Mouse (Mus musculus) brown adipose tissue, adult 24 weeks (tissue): ENCODE results near the gene Icos. TPM values are rescaled to one million over a fixed set of nuclear protein-coding genes. Genes with fewer than 3 reads are reported as not detected.

Source experiments
- H3K27ac ChIP-seq: fragments of 200-500 bp; replicated peaks from 2 replicates; pipeline ENCODE4 v1.5.1; 2012; ENCODE audit warnings: low read depth, mild to moderate bottlenecking, low read length
- H3K4me1 ChIP-seq: fragments of 200-500 bp; 2 replicates; pipeline ENCODE4 v1.6.1; 2012; ENCODE audit warnings: low read length, mixed read lengths; ENCODE audit not compliant: control insufficient read depth, insufficient read depth, insufficient read length
- H3K4me3 ChIP-seq: fragments of 200-500 bp; 2 replicates; pipeline ENCODE4 v1.5.1; 2012; ENCODE audit warnings: low read depth, mild to moderate bottlenecking, low read length, moderate library complexity; ENCODE audit not compliant: insufficient read depth
- polyA plus RNA-seq: library from polyadenylated mRNA; stranded (reverse); fragments of >200 nt; gene quantifications from 2 replicates; pipeline ENCODE4 v1.2.4, GENCODE M21; 2012; ENCODE audit not compliant: missing spikeins, insufficient read depth, insufficient read length

The Icos gene
- polyA plus RNA-seq, 1 experiment = not detected

DNA sequence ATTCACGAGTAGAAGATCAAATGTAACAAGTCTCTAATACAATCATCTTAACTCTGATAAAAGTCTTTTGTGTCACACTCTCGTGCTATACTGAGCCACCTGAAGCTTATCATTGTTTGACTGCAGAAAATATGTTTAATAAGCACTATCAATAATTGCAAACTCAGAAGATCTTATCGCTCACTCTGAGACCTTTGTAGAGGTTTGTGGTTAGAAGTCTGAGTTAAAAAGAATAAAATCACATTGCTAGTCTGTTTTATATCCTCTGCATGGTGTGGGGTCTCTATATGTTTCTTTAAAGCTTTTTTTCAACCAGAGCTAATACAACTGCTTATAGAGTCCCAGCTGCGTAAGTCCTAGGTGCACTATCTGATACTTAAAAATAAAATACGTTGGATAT, 8.4 kb downstream of the Icos start:
- Histone ChIP-seq H3K27ac (no peak overlapping the region), H3K4me3 (no peak overlapping the region), H3K4me1 (no peaks in the 10 kb centered on the region)

DNA sequence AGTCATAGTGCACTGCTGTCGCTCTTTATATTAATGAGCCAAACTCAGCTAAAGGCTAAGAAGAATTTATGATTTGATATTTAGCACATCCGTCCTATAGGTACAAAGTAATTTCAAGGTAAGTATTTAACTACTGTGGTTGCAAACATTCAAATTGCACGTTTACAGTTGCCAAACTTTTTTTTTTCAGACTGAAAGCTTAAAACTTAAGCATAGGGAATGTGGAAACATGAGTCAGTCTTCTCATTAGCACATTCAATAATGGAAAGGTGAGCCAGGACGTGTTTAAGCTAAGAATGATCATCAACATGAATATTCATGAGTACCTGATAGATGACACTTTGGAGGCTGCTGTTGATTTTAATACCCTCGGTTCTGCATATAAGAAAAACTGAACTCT, 11.4 kb downstream of the Icos start:
- H3K4me1 ChIP-seq = no peaks in the 10 kb centered on the region
- no peak overlapping the region for H3K4me3 ChIP-seq
- H3K27ac ChIP-seq = no peak overlapping the region

DNA sequence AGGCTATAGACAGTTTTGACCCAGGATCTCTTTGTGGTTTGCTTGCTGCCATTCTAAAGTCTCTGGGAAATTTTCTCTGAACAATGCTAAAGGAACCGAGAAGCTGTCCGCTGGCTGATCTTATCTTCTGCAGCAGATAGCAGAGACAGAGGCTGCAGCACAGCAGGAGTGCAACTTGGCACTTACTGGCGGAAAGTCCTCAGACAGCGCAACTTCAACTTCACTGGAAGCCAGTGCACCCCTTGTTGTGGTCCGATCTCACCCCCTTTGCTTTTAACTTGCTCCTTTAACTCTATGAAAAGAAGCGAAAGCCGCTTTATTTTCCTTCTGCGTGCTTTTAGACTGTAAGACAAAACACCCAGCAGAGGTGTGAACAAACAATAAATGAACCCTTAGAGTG, 12.6 kb downstream of the Icos start:
- no peaks in the 10 kb centered on the region for H3K4me1 ChIP-seq
- no peak overlapping the region for H3K27ac ChIP-seq
- no peak overlapping the region for H3K4me3 ChIP-seq

DNA sequence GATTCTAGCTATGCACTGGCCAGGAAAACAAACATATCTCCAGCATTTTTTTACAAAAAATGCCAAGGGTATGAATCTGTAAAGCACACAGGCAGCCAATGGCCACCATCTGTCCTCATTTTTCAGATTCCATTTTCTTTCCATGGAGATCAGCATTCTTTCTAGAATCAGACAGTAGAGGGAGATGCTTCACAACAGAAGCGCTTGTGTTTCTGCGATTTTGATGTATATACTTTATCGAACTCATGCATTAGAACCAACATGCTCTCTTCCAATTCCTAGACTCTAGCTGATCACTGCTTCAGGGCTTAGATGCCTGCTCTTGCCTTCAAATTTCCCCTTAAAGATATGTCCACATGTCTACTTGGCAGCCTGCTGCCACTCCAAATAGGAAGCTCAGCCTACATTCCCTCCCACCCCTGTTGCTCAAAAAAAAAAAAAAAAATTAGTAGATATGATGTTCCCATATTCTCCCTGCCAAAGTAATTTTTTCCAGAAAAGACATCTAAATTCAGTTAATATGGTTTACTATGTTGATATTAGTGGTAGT, 20.4 kb downstream of the Icos start:
- Histone ChIP-seq H3K27ac (no peak overlapping the region), H3K4me1 (no peaks in the 10 kb centered on the region), H3K4me3 (no peak overlapping the region)

DNA sequence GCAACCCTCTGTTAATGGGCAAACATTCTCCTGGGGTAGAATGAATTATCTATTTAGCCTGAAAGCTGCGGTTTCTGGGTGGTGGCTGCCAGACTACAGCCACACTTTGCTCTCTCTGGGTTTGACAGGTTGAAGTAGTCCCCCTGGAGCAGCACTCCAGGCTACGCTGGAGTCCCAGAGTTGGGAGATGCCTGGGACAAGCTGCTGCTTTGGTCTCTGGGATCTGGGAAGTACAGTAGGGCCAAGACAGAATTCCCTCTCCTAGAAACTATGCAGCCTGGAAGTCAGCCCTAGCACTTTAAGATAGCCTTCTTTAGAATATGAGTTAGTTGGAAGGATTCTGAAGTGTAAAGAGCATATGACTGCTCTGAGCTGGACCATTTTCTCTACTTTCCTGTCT, 21.0 kb downstream of the Icos start:
- H3K27ac ChIP-seq = no peak overlapping the region
- no peaks in the 10 kb centered on the region for H3K4me1 ChIP-seq
- H3K4me3 ChIP-seq = no peak overlapping the region

DNA sequence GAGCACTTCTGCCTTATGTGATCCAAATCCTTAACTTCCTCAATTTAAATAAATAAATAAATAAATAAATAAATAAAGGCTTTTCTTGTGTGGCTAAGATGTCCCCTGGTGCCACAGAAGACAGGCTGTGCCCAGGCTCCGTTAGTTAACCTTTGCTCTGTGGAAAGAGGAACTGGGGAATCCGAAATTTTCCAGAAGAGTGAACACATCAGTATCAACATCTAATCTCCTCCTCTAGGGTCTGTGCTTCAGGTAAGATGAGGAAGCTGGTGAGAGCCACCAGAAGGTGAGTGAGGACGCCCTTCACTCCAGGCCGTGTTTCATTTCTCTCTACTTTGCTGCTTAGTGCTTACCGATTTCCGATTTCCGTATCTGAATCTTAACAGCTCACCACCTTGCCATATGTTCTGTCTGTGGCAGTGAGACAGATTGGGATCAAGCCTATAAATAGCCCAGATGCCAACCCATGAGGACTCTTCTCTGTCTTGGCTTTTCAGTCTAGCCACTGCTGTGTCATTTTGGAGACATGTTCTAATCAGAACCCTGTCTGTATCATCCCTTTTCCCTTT, 24.1 kb downstream of the Icos start:
- Histone ChIP-seq H3K27ac (no peak overlapping the region), H3K4me1 (no peaks in the 10 kb centered on the region)

DNA sequence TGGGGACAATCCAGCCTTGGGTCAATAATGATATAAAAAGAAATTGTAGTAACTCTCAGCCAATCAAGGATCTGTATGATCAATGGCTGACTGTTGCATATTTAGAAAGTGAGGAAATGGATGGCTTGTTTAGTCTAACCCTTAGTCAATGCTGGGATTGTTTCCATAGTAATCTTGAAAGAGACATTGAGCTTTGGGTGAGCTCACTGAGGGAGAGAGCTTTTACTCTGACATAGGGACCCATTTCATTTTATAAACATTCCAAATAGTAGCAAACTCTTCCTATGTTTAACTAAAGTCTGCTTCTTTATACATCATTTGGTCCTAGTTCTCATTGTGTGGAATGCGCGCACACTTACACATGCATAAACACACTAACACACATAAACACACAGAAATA, 28.5 kb downstream of the Icos start:
- no peak overlapping the region for H3K27ac ChIP-seq
- H3K4me3 ChIP-seq = no peak overlapping the region
- H3K4me1 ChIP-seq = no peaks in the 10 kb centered on the region

More for the DNA sequence above, 24.1 kb downstream of the Icos start:
- H3K4me3 ChIP-seq = no peak overlapping the region

DNA sequence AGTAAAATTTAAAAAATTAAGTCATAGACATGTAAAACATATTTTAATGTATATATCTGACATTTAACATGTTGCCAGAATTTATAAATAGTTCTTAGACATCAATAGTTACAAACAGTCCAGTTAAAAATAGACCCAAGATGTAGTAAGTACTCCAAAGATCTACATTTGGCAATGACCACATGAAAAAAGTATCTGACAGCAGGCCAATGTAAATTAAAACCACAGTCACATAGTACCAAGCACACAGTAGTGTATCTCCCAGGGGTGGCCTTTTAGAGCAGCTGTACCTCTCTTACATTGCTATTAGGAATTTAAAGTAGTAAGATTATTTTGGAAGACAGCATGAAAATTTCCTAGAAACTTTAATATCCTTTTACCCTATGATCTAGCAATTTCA, 29.8 kb downstream of the Icos start:
- Histone ChIP-seq H3K27ac (no peak overlapping the region), H3K4me1 (no peaks in the 10 kb centered on the region)

DNA sequence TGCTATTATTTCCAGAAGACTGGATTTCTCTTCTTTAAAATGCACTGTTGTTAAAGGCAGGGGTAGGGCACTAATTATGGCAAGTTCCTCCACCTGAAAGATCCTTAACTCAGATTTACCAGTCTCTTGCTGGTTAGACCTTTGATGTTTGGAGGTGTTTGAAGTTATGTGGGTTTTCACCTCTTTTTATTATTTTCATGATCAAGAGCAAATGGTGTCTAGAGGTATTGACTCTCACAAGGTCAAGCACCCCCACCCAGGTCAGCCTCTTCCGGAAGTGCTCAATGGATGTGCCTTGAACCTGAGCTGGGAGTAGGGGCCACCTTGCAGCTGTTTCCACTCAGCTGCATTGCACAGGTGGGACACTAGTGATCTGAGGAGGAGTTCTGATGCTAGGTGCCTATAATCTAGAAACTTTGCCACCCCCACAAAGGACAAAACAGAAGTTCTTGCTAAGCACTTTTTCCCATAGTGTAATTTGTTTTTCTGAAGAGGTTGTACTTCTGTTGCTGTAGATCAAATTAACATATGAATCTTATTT, 38.9 kb downstream of the Icos start:
- Histone ChIP-seq H3K4me1 (no peaks in the 10 kb centered on the region), H3K4me3 (no peak overlapping the region), H3K27ac (no peak overlapping the region)

More for the DNA sequence above, 29.8 kb downstream of the Icos start:
- H3K4me3 ChIP-seq = no peak overlapping the region

DNA sequence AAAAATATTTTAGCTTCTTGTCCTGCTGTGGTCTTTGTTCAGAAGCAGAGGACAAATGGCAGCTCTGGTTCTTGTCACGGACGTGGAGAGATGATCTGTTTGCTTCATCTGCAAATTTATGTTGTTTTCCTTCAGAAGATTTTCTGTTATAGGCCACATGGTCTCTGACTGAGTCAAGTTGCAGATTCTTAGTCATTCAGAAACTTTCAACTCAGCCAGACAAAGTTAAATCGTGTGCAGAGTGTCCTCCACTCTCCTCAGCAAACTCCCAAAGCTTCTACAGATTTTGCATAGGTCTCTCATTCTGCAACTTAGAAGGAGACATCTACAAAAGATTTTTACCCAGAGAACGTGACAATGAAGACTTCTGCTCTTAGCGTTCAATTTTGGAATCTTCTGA, 49.0 kb downstream of the Icos start:
- H3K4me3 ChIP-seq = no peak overlapping the region
- no peak overlapping the region for H3K27ac ChIP-seq
- no peaks in the 10 kb centered on the region for H3K4me1 ChIP-seq

DNA sequence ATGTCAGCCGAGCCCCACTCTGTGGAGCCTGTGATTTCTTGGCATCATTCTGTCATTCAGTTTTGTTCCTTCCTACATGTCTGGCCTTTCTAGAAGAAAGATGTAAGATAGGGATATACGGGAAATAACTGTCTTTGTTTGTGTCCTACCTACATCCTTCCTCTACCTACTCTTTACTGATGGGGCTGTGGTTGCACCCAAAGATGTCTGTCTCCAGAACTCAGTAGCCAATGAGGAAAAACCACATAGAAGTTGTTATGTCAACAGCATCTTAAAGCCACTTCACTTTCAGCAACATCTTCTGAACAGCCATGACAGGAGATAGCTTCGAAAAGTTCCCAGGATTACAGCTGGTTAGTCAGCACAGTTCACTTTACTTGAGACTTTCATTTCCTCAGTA, 49.8 kb downstream of the Icos start:
- Histone ChIP-seq H3K4me3 (no peak overlapping the region), H3K27ac (no peak overlapping the region), H3K4me1 (no peaks in the 10 kb centered on the region)

DNA sequence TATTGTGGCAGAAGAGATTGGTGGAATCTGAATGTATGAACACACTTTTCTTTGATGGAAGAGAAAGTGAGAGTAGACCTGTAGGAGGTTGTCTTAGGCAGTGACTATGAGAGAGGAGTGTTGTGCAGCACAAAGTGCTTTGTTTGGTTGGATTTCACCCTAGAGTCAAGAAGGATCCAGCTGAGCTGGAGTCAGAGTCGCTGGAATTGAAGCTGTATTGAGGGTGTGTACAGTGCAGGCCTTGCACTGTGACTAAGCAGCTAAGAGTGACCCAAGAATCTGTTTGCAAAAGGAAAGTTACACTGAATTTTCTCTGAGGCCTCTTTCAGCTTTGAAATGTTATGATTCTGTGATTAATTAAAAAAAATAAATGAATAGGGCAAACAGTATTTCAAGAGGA, 52.2 kb downstream of the Icos start:
- no peak overlapping the region for H3K4me3 ChIP-seq
- H3K4me1 ChIP-seq = no peaks in the 10 kb centered on the region
- no peak overlapping the region for H3K27ac ChIP-seq

DNA sequence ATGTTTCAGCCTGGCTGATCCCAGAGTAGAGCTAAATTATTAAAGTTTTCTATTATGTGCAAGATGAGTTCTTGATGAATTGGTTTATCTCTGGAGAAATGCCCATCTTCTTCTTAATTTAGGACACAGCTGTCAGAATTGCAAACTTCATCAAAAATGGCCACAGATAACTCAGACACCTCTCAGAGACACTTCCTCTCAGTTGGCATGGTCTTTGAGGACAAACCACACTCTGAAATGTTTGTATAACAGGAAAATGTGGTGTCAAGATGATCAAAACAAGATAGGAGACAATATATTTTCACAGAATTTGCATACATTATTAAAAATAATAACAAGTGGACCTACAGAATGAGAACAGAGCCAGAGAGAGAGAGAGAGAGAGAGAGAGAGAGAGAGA, 52.8 kb downstream of the Icos start:
- H3K4me3 ChIP-seq = no peak overlapping the region
- H3K4me1 ChIP-seq = no peaks in the 10 kb centered on the region
- no peak overlapping the region for H3K27ac ChIP-seq

DNA sequence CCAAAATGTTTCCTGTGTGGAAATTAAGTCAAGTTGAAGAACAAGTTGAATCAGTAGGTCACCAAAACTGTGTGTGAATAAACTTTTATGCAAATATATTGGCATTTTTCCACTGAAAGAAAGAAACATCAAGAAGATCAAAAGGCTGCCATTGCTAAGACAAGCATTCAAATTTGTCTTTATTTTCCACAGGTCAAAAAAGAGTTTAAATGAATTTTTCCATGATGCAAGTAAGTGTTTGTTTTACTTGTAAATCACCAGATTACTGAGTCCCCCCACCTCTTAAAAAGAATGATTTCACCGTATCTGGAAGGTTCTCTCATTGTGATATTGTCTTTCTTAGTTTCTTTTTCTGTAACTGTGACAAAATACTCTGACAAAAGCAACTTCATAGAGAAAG, 57.5 kb downstream of the Icos start:
- Histone ChIP-seq H3K4me1 (no peaks in the 10 kb centered on the region), H3K4me3 (no peak overlapping the region), H3K27ac (no peak overlapping the region)

DNA sequence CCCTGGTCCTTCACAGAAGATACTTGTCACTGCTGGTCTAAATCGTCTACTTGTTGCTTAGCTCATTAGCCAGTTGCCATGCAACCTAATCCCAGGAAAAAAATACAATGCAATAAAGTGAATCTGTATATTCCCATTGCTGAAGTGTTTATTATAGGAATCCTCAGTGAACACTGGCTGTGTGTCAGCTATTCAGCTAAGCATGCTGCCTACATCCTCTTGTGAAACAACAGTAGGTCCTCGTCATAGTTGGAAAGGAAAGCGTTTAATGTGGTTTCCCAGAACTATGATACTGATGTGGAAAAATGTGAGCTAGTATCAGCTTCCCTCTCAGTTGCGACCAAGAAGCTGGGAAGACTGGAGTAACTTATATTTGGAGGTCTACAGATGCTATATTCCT, 60.5 kb downstream of the Icos start:
- Histone ChIP-seq H3K4me1 (no peaks in the 10 kb centered on the region), H3K4me3 (no peak overlapping the region), H3K27ac (no peak overlapping the region)

DNA sequence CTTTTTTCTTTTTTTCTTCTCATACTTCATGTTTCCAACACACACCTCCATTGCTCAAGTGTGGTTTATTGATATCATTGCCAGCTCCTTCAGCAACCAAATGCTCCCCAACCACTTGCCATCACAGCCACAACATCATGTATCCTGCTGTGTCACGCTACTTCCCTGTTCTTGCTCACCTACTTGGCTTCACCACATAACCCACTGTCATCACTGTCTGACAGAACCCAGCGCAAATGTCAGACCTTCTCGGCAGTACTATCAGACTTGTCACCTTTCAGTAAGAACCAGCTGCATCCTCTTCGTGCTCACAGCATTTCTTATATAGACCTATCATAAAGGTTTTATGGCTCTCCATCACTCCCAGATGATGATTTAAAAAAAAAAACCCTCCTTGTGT, 61.6 kb downstream of the Icos start:
- Histone ChIP-seq H3K27ac (no peak overlapping the region), H3K4me3 (no peak overlapping the region), H3K4me1 (no peaks in the 10 kb centered on the region)
